Mouse (Mus musculus) CD4-positive naive resting alpha-beta T cell, adult 57 days (primary cell): Measurements from ENCODE around the gene H2al1h. TPM values are rescaled to one million over a fixed set of nuclear protein-coding genes. Genes with fewer than 3 reads are reported as not detected.

Source experiments
- total RNA-seq: library from RNA; stranded (reverse); gene quantifications from one replicate; pipeline ENCODE4 v1.2.4, GENCODE M21; 2023

The H2al1h gene
- total RNA-seq: not detected

DNA sequence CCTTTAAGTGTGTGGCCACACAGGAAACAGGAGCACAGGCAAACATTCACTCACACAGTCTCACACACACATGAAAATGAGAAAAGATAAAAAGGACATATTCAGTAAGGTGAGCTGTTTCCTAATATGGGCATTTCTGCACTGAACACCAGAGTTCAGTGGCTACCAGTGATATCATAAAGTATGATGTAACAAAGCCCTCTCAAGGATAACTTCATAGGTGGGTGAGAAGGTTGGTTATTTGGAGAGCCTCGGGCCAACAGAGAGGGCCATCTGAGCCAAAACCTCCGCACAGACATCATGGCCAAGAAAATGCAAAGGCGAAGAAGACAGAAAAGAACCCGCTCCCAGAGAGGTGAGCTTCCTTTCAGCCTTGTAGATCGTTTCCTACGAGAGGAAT is at the start of gene H2al1h:
Gene H2al1h (plus strand): TSS at position 301 of the 400 bp plus-strand sequence.

DNA sequence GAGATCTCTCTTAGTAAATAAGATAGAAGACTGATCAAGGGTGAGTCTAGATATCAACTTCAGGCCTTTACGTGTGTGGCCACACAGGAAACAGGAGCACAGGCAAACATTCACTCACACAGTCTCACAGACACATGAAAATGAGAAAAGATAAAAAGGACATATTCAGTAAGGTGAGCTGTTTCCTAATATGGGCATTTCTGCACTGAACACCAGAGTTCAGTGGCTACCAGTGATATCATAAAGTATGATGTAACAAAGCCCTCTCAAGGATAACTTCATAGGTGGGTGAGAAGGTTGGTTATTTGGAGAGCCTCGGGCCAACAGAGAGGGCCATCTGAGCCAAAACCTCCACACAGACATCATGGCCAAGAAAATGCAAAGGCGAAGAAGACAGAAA is 22.3 kb upstream of the H2al1h start, which contains the start of gene H2al1a:
Gene H2al1a (plus strand): TSS at position 301 of the 400 bp plus-strand sequence.

DNA sequence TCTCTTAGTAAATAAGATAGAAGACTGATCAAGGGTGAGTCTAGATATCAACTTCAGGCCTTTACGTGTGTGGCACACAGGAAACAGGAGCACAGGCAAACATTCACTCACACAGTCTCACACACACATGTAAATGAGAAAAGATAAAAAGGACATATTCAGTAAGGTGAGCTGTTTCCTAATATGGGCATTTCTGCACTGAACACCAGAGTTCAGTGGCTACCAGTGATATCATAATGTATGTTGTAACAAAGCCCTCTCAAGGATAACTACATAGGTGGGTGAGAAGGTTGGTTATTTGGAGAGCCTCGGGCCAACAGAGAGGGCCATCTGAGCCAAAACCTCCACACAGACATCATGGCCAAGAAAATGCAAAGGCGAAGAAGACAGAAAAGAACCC is 19.2 kb upstream of the H2al1h start, which contains the start of gene H2al1b:
Gene H2al1b (plus strand): TSS at position 301 of the 400 bp plus-strand sequence.

DNA sequence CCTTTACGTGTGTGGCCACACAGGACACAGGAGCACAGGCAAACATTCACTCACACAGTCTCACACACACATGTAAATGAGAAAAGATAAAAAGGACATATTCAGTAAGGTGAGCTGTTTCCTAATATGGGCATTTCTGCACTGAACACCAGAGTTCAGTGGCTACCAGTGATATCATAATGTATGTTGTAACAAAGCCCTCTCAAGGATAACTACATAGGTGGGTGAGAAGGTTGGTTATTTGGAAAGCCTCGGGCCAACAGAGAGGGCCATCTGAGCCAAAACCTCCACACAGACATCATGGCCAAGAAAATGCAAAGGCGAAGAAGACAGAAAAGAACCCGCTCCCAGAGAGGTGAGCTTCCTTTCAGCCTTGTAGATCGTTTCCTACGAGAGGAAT is 15.9 kb upstream of the H2al1h start, which contains the start of gene H2al1c:
Gene H2al1c (plus strand): TSS at position 301 of the 400 bp plus-strand sequence.

DNA sequence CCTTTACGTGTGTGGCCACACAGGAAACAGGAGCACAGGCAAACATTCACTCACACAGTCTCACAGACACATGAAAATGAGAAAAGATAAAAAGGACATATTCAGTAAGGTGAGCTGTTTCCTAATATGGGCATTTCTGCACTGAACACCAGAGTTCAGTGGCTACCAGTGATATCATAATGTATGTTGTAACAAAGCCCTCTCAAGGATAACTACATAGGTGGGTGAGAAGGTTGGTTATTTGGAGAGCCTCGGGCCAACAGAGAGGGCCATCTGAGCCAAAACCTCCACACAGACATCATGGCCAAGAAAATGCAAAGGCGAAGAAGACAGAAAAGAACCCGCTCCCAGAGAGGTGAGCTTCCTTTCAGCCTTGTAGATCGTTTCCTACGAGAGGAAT is 12.8 kb upstream of the H2al1h start, which contains the start of gene H2al1d:
Gene H2al1d (plus strand): TSS at position 301 of the 400 bp plus-strand sequence.

DNA sequence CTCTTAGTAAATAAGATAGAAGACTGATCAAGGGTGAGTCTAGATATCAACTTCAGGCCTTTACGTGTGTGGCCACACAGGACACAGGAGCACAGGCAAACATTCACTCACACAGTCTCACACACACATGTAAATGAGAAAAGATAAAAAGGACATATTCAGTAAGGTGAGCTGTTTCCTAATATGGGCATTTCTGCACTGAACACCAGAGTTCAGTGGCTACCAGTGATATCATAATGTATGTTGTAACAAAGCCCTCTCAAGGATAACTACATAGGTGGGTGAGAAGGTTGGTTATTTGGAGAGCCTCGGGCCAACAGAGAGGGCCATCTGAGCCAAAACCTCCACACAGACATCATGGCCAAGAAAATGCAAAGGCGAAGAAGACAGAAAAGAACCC is 9.7 kb upstream of the H2al1h start, which contains the start of gene H2al1e:
Gene H2al1e (plus strand): TSS at position 301 of the 400 bp plus-strand sequence.

DNA sequence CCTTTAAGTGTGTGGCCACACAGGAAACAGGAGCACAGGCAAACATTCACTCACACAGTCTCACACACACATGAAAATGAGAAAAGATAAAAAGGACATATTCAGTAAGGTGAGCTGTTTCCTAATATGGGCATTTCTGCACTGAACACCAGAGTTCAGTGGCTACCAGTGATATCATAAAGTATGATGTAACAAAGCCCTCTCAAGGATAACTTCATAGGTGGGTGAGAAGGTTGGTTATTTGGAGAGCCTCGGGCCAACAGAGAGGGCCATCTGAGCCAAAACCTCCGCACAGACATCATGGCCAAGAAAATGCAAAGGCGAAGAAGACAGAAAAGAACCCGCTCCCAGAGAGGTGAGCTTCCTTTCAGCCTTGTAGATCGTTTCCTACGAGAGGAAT is 6.4 kb upstream of the H2al1h start, which contains the start of gene H2al1f:
Gene H2al1f (plus strand): TSS at position 301 of the 400 bp plus-strand sequence.

DNA sequence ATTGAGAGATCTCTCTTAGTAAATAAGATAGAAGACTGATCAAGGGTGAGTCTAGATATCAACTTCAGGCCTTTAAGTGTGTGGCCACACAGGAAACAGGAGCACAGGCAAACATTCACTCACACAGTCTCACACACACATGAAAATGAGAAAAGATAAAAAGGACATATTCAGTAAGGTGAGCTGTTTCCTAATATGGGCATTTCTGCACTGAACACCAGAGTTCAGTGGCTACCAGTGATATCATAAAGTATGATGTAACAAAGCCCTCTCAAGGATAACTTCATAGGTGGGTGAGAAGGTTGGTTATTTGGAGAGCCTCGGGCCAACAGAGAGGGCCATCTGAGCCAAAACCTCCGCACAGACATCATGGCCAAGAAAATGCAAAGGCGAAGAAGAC is 3.3 kb upstream of the H2al1h start, which contains the start of gene H2al1g:
Gene H2al1g (plus strand): TSS at position 301 of the 400 bp plus-strand sequence.

DNA sequence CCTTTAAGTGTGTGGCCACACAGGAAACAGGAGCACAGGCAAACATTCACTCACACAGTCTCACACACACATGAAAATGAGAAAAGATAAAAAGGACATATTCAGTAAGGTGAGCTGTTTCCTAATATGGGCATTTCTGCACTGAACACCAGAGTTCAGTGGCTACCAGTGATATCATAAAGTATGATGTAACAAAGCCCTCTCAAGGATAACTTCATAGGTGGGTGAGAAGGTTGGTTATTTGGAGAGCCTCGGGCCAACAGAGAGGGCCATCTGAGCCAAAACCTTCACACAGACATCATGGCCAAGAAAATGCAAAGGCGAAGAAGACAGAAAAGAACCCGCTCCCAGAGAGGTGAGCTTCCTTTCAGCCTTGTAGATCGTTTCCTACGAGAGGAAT is 3.1 kb downstream of the H2al1h start, which contains the start of gene H2al1i:
Gene H2al1i (plus strand): TSS at position 301 of the 400 bp plus-strand sequence.

DNA sequence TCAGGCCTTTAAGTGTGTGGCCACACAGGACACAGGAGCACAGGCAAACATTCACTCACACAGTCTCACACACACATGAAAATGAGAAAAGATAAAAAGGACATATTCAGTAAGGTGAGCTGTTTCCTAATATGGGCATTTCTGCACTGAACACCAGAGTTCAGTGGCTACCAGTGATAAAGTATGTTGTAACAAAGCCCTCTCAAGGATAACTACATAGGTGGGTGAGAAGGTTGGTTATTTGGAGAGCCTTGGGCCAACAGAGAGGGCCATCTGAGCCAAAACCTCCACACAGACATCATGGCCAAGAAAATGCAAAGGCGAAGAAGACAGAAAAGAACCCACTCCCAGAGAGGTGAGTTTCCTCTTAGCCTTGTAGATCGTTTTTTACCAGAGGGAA is 6.2 kb downstream of the H2al1h start, which contains the start of gene H2al1j:
Gene H2al1j (plus strand): TSS at position 301 of the 400 bp plus-strand sequence.

Other genes with a start within 250 kb of the H2al1h start
- gene H2al1a, start 22.2 kb upstream of the H2al1h start, total RNA-seq: not detected
- not detected for gene H2al1b, start 19.1 kb upstream of the H2al1h start, total RNA-seq
- not detected for gene H2al1c, start 15.8 kb upstream of the H2al1h start, total RNA-seq
- gene H2al1d, start 12.7 kb upstream of the H2al1h start, total RNA-seq: not detected
- gene H2al1e, start 9.6 kb upstream of the H2al1h start, total RNA-seq: not detected
- not detected for gene H2al1f, start 6.3 kb upstream of the H2al1h start, total RNA-seq
- gene H2al1g, start 3.2 kb upstream of the H2al1h start, total RNA-seq: not detected
- not detected for gene H2al1i, start 3.2 kb downstream of the H2al1h start, total RNA-seq
- not detected for gene H2al1j, start 6.3 kb downstream of the H2al1h start, total RNA-seq